Mouse (Mus musculus): ENCODE results near the gene Btbd16. TPM values are rescaled to one million over a fixed set of nuclear protein-coding genes. Genes with fewer than 3 reads are reported as not detected.
A peak's percentile ranks its signal among the peaks of the same experiment; 100 is the strongest.

The Btbd16 gene
- polyA plus RNA-seq, 1 experiment from 2014 or later = not detected

DNA sequence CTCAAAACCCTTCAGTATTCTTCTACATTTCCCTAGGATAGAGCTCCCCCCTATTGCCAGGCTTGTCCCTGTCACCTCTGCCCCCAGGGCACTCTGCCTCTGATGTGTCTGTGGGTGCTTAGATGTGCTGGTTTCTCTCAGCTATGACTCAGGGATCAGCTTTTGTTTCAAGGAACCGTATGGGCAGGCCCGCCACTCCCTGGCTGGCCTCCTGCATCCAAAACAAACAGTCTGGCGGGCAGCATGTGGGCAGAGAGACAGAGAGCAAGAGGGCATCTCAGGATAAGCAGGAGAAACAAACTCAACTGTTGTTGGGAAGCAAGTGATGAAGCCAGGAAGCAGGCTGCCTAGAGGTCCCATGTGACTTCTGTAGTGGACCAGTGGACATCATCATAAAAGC is 81.8 kb downstream of the Btbd16 start:
- 35% methylated on average over 3 of the region's 3 CpGs for WGBS
- Histone ChIP-seq H3K9ac (no peak overlapping the region), H3K36me3 (replicated peaks) (no peaks in the 10 kb centered on the region), H3K27me3 (replicated peaks) (no peaks in the 10 kb centered on the region), H3K27ac (no peak overlapping the region), H3K9me3 (no peaks in the 10 kb centered on the region), H3K4me3 (no peak overlapping the region), H3K4me1 (peaks cover 2% of the 10 kb centered on the region), H3K4me2 (no peak overlapping the region)
- no peak for ATAC-seq (replicated peaks)

GRCm38 (mm10) chr7:130857973-130858372 is 84.1 kb downstream of the Btbd16 start:
- no peak overlapping the region for H3K4me3 ChIP-seq
- 76% methylated on average over 6 of the region's 6 CpGs for WGBS
- H3K36me3 ChIP-seq (replicated peaks) = no peaks in the 10 kb centered on the region
- H3K9me3 ChIP-seq = no peaks in the 10 kb centered on the region
- ATAC-seq (replicated peaks) = no peak
- H3K27me3 ChIP-seq (replicated peaks) = no peaks in the 10 kb centered on the region
- no peak overlapping the region for H3K4me2 ChIP-seq
- H3K9ac ChIP-seq = no peak overlapping the region
- H3K4me1 ChIP-seq = peaks cover 8% of the 10 kb centered on the region
- H3K27ac ChIP-seq = no peak overlapping the region

DNA sequence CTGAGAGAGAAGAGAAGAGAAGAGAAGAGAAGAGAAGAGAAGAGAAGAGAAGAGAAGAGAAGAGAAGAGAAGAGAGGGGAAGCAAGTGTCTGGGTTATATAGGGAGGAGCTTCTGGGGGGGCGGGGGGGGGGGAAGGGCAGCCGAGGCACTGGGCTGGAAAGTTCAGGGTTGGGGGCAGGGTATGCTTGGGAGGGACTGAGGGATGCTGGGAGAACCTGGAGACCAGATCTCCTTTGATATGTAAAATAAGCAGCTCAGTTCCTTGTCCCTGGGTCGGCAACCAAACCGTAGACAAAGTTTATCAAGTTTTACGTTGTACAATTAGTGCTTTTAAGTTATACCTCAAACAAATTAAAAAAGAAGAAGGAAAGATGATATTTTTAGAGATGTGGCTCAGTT is 86.1 kb downstream of the Btbd16 start:
- WGBS = 8% methylated on average over 5 of the region's 5 CpGs

DNA sequence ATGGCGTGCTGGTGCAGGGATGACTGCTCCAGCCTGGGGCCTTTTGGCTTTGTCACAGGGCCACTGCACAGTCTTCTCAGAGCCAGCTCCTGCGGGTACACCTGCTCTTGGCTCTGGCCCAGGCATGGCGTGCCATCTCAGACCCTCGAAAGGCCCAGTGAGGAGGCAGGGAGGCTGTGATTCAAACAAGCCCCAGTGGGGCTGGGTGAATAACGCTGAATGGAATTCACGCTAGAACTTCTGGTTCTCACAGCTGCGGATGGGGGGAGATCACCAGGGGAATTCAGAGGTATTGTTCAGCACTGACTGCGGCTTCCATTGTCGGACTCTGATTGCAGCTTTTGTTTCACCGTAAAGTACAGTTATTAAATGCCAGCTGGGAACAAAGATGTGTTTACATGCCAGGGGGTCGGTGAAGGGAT is 86.9 kb downstream of the Btbd16 start:
- no peaks in the 10 kb centered on the region for H3K36me3 ChIP-seq (replicated peaks)
- 9% methylated on average over 11 of the region's 11 CpGs for WGBS
- no peak overlapping the region for H3K9ac ChIP-seq
- H3K27me3 ChIP-seq (replicated peaks) = no peaks in the 10 kb centered on the region
- peaks cover 8% of the 10 kb centered on the region for H3K4me1 ChIP-seq
- no peak overlapping the region for H3K27ac ChIP-seq
- no peaks in the 10 kb centered on the region for H3K9me3 ChIP-seq
- H3K4me3 ChIP-seq = no peak overlapping the region
- 0 out of 2 replicates have a peak overlapping the region, but pooled peaks have one; percentile 2 for H3K4me2 ChIP-seq
- ATAC-seq (replicated peaks) = no peak

More for the DNA sequence above, 86.1 kb downstream of the Btbd16 start:
- no peak overlapping the region for H3K9ac ChIP-seq
- no peaks in the 10 kb centered on the region for H3K36me3 ChIP-seq (replicated peaks)
- H3K4me2 ChIP-seq = no peak overlapping the region
- ATAC-seq (replicated peaks) = no peak
- no peak overlapping the region for H3K4me3 ChIP-seq
- peaks cover 8% of the 10 kb centered on the region for H3K4me1 ChIP-seq
- H3K27ac ChIP-seq = no peak overlapping the region
- no peaks in the 10 kb centered on the region for H3K27me3 ChIP-seq (replicated peaks)
- H3K9me3 ChIP-seq = no peaks in the 10 kb centered on the region

- H3K27me3 ChIP-seq (replicated peaks) = no peaks in the 10 kb centered on the region
- H3K4me1 ChIP-seq = peaks cover 14% of the 10 kb centered on the region
- WGBS = 35% methylated on average over 1 of the region's 1 CpGs
- H3K27ac ChIP-seq = no peak overlapping the region
- H3K4me3 ChIP-seq = no peak overlapping the region
- no peak for ATAC-seq (replicated peaks)
- no peak overlapping the region for H3K4me2 ChIP-seq
- no peaks in the 10 kb centered on the region for H3K9me3 ChIP-seq
- H3K9ac ChIP-seq = no peak overlapping the region
- no peaks in the 10 kb centered on the region for H3K36me3 ChIP-seq (replicated peaks)
Measured at GRCm38 (mm10) chr7:130862501-130862900, 88.6 kb downstream of the Btbd16 start.

GRCm38 (mm10) chr7:130864711-130865110 is 90.8 kb downstream of the Btbd16 start:
- WGBS = 76% methylated on average over 7 of the region's 7 CpGs
- no peak overlapping the region for H3K4me3 ChIP-seq

DNA sequence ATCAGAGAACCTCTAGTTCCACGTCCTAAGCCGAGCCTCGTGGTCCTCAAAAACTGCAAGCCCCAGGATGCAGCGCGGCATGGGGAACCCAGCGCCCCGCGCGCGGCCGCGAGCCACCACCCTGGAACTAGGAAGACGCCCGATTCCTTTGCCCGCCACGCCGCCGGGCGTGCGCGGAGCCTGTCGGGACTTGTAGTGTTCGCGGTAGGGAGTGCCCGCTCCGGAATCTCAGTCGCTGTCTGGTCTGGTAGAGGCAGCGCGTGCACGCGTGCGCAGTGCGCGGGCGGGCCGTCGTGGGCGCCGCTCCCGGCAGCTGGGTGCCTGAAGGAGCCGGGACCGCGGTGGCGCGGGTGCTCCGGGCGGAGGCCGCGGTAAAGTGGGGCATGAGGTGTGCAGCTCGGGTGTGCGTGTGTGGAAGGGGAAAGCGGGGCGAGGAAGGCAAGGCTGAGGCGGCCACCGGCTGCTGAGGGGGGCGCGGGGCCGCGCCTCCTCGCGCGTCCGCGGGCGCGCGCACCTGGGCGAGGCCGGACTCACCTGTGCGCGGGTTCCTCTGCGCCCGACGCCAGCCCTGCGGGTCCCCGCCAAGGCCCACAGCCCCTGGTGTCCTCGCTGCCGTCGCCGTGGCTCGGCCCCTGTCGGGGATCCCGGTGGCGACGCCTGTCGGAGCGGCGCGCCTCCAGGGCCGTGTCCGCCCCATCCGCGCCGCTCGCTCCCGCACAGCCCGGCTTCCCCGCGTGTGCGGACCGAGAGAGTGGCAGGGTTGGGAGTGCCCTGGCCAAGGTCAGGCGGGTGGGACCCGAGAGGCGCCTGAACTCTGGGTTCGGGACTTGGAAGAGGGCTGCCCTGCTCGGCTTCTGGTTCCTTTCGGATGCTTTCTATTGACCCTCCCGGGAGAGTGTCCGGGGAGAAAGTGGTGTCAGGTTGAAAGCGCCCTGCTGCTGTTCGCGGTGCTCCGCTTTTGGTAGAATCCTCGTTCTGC is 92.0 kb downstream of the Btbd16 start, which contains the start of gene Plekha1:
Gene Plekha1 (plus strand): TSS at position 144 of the 979 bp plus-strand sequence.
- Histone ChIP-seq H3K36me3 (replicated peaks) (no peaks in the 10 kb centered on the region), H3K27me3 (replicated peaks) (no peaks in the 10 kb centered on the region), H3K9ac (peak within 1 kb of the TSS; percentile 70), H3K27ac (peak within 1 kb of the TSS; percentile 90), H3K9me3 (no peaks in the 10 kb centered on the region), H3K4me2 (peak within 1 kb of the TSS; percentile 56), H3K4me1 (peaks cover 14% of the 10 kb centered on the region), H3K4me3 (peak within 1 kb of the TSS; percentile 83)
- under 1% methylated on average over 84 of the region's 114 CpGs for WGBS
- ATAC-seq (replicated peaks) = peak; percentile 99

More at GRCm38 (mm10) chr7:130864711-130865110, 90.8 kb downstream of the Btbd16 start:
- no peak overlapping the region for H3K4me2 ChIP-seq
- H3K27ac ChIP-seq = peak overlapping the region; percentile 15; the same call in 1 of the 2 replicates
- H3K36me3 ChIP-seq (replicated peaks) = no peaks in the 10 kb centered on the region
- ATAC-seq (replicated peaks) = no peak
- peaks cover 18% of the 10 kb centered on the region for H3K4me1 ChIP-seq
- no peaks in the 10 kb centered on the region for H3K27me3 ChIP-seq (replicated peaks)
- H3K9ac ChIP-seq = no peak overlapping the region
- no peaks in the 10 kb centered on the region for H3K9me3 ChIP-seq

DNA sequence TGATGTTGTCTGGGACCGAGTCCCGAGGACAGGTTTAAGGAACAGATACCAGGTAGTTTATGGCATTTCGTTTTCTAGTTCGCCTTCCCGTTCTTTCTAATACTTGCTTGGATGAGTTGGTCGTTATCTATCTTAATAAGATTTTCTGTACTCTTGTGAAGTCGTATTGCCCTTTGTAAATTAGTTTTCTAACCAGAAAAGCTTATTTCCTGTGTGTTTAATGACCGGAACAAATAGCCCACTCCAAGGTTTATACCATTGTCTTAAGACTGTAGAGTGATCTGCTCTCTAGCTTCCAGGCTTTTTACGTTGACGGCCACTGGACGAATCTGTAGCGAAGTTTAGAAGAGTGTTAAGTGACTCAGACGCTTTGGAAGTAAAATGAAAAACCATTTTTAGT is 92.8 kb downstream of the Btbd16 start:
- Histone ChIP-seq H3K9ac (peak overlapping the region; percentile 70), H3K4me3 (peak overlapping the region; percentile 83), H3K9me3 (no peaks in the 10 kb centered on the region), H3K27ac (peak overlapping the region; percentile 90; the same call in 1 of the 2 replicates), H3K4me1 (peaks cover 10% of the 10 kb centered on the region), H3K27me3 (replicated peaks) (no peaks in the 10 kb centered on the region), H3K36me3 (replicated peaks) (no peaks in the 10 kb centered on the region), H3K4me2 (peak overlapping the region; percentile 56)
- 2% methylated on average over 13 of the region's 13 CpGs for WGBS
- ATAC-seq (replicated peaks) = no peak

DNA sequence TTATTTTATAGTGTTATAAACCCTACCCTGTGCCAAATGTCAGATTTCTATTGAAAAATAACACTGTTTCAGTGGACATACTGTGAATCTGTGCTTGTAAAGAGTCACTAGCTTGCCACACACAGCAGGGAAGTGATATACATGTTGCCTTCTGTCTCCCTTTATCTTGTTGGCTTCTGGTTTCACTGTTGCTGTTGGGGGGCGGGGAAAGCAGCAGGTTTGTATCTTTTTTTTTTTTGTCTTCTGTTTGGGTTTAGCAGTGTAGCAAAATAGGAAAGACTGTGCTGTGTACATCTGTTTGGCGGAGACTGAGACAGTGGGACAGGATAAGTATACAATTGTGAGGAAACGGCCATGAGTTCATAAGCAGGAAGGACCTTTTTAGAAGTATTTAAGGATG is 93.4 kb downstream of the Btbd16 start:
- peaks cover 10% of the 10 kb centered on the region for H3K4me1 ChIP-seq
- no peaks in the 10 kb centered on the region for H3K27me3 ChIP-seq (replicated peaks)
- peak overlapping the region; percentile 83; the same call in 1 of the 2 replicates for H3K4me3 ChIP-seq
- no peaks in the 10 kb centered on the region for H3K36me3 ChIP-seq (replicated peaks)
- H3K9ac ChIP-seq = no peak overlapping the region
- H3K4me2 ChIP-seq = peak overlapping the region; percentile 56
- no peak overlapping the region for H3K27ac ChIP-seq
- WGBS = 59% methylated on average over 3 of the region's 3 CpGs
- no peaks in the 10 kb centered on the region for H3K9me3 ChIP-seq
- no peak for ATAC-seq (replicated peaks)

Other genes with a start within 250 kb of the Btbd16 start
- 79.4 and 83.9 TPM in 2 replicates for gene Nsmce4a, start 201.0 kb upstream of the Btbd16 start, polyA plus RNA-seq (2015; fragmentation: Nextera tagmentation; extraction: Ambion mirVana)
- gene Tacc2, start 196.6 kb upstream of the Btbd16 start, polyA plus RNA-seq (2015; fragmentation: Nextera tagmentation; extraction: Ambion mirVana) = 68.7 TPM in 2 replicates
- gene Plekha1, start 91.7 kb downstream of the Btbd16 start, polyA plus RNA-seq (2015; fragmentation: Nextera tagmentation; extraction: Ambion mirVana) = 63.7 and 72.9 TPM in 2 replicates
- 15.4 and 18.7 TPM in 2 replicates for gene Htra1, start 162.0 kb downstream of the Btbd16 start, polyA plus RNA-seq (2015; fragmentation: Nextera tagmentation; extraction: Ambion mirVana)

Measured in midbrain, embryonic 15.5 days (tissue).